Comparison of ENCODE assay signal across 23 mouse cellular contexts in genomic region chr9:13460012-13460411, GRCm38 (mm10). TPM values are rescaled to one million over a fixed set of nuclear protein-coding genes. Genes with fewer than 3 reads are reported as not detected.
"Had no signal": no experiment of that assay in that cellular context is flagged by ENCODE, and none has a peak within 500 bp of the region (broad histone marks: within the 10 kb centered on the region; RNA-seq: fewer than 3 reads in every experiment).

No protein-coding gene starts in this region.

- H3K9ac ChIP-seq: lung, embryonic 14.5 days; midbrain, embryonic 13.5 days; midbrain, embryonic 15.5 days; neural tube, embryonic 12.5 days had no signal

- H3K9me3 ChIP-seq: midbrain, embryonic 10.5 days; midbrain, embryonic 13.5 days; midbrain, embryonic 15.5 days; neural tube, embryonic 12.5 days had no signal

- ATAC-seq: midbrain, embryonic 13.5 days; midbrain, embryonic 15.5 days had no signal

- H3K36me3 ChIP-seq: midbrain, embryonic 10.5 days; midbrain, embryonic 13.5 days; midbrain, embryonic 15.5 days; neural tube, embryonic 12.5 days had no signal

- H3K27ac ChIP-seq: midbrain, embryonic 10.5 days; midbrain, embryonic 13.5 days; midbrain, embryonic 15.5 days; neural tube, embryonic 12.5 days had no signal

- H3K4me3 ChIP-seq: midbrain, embryonic 10.5 days; midbrain, embryonic 13.5 days; midbrain, embryonic 15.5 days; neural tube, embryonic 12.5 days had no signal

- H3K27me3 ChIP-seq: midbrain, embryonic 13.5 days; midbrain, embryonic 15.5 days; neural tube, embryonic 12.5 days had no signal

- DNase-seq: lung, adult 18-20 months; lung, postnatal 10 days; lung, postnatal 4 days; right cerebral cortex, postnatal 14 days; thymus, adult 18-20 months; thymus, postnatal 14 days; thymus, postnatal 36 days had no signal

- H3K4me2 ChIP-seq: lung, embryonic 14.5 days; midbrain, embryonic 13.5 days; midbrain, embryonic 15.5 days; neural tube, embryonic 12.5 days had no signal

RNA-seq across cellular contexts. Expression of gene Gm17571, which starts 13.5 kb away (rescaled TPM):
- total RNA-seq: megakaryocyte, adult 5-6 weeks; megakaryocyte-erythroid progenitor cell, adult 5-6 weeks; midbrain, postnatal 0 days; monocyte, adult 5-6 weeks; neutrophil, adult 5-6 weeks had no signal
- polyA plus RNA-seq: lung, embryonic 14.5 days; lung, embryonic 16.5 days; midbrain, embryonic 10.5 days; midbrain, embryonic 13.5 days; midbrain, embryonic 15.5 days; midbrain, postnatal 0 days; neural tube, embryonic 12.5 days; neural tube, embryonic 14.5 days; spleen, adult 2 months; stomach, embryonic 14.5 days; stomach, embryonic 16.5 days; thymus, postnatal 0 days had no signal
